Mouse (Mus musculus) lung, postnatal 0 days (tissue): ENCODE data around the gene Serp1.

ENCODE experiments used
- CTCF ChIP-seq: IDR thresholded peaks from 2 replicates; pipeline ENCODE4 v1.5.1; 2016; ENCODE audit warnings: antibody characterized with exemption, mild to moderate bottlenecking
- EP300 ChIP-seq: IDR thresholded peaks from 2 replicates; pipeline ENCODE4 v1.6.1; 2016; ENCODE audit warnings: antibody characterized with exemption, mild to moderate bottlenecking, control low read depth

DNA sequence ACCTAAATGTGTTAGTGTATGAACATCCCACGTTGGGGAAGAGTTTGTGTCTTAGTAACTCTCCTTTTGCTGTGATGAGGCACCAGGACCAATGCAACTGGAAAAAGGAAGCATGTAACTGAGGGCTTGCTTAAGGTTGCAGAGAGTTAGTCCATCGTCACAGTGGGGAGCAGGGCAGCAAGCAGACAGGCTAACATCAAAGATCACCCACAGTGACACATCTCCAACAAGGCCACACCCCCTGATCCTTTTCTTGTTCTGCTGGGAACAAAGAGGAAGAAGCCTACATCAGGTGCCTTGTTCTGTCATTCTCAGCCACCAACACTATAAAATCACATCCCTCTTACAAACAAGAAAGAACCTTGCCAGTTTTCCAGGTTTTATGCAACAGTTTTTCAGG, 34.2 kb upstream of the Serp1 start:
- TF ChIP-seq CTCF: no peak
- no peak for TF ChIP-seq EP300
